ENCODE assay signal across 1 mouse cellular context in genomic region chr12:80945334-80945995, GRCm38 (mm10).
TF ChIP-seq lines count a peak whose summit lies in the region.

TSS of gene Srsf5 (plus strand) at chr12:80945504.

TF ChIP-seq in MEL, 35 proteins besides CTCF, POLR2A, EP300 and RAD21 (continued from another document):
- peak; percentile 28; the same call in 1 of the 2 replicates for TF ChIP-seq MYB (IDR thresholded peaks at IDR 0.05; ENCODE audit: low read depth, low read length)
- no peak for TF ChIP-seq ZKSCAN1 (IDR thresholded peaks at IDR 0.05; ENCODE audit: low read depth, low read length)
- no peak for TF ChIP-seq USF2 (IDR thresholded peaks at IDR 0.05; ENCODE audit: borderline replicate concordance in 1 of 2, insufficient read depth in 1 of 2, low read depth in 1 of 2, low read length in 2 of 2)
